Mouse (Mus musculus) forebrain, embryonic 12.5 days (tissue): Measurements from ENCODE around the gene Gm10959. TPM values are rescaled to one million over a fixed set of nuclear protein-coding genes. Genes with fewer than 3 reads are reported as not detected.

Source experiments
- ATAC-seq: fragments of 200-750 bp; cut with Nextera tagmentation; 2 replicates; pipeline ENCODE4 v1.8.0; 2017; ENCODE audit warnings: moderate TSS enrichment; ENCODE audit not compliant: low FRiP score
- H3K27ac ChIP-seq: fragments of 300-500 bp; sonication (generic); 2 replicates; pipeline ENCODE4 v1.5.1; 2016; ENCODE audit warnings: mild to moderate bottlenecking
- H3K27me3 ChIP-seq: fragments of 300-500 bp; sonication (generic); 2 replicates; pipeline ENCODE4 v1.6.1; 2016; ENCODE audit warnings: mild to moderate bottlenecking
- H3K36me3 ChIP-seq: fragments of 300-500 bp; sonication (generic); replicated peaks from 2 replicates; pipeline ENCODE4 v1.6.1; 2016; ENCODE audit warnings: mild to moderate bottlenecking
- H3K4me1 ChIP-seq: fragments of 300-500 bp; sonication (generic); 2 replicates; pipeline ENCODE4 v1.6.1; 2016
- H3K4me2 ChIP-seq: fragments of 300-500 bp; sonication (generic); 2 replicates; pipeline ENCODE4 v1.6.1; 2016; ENCODE audit warnings: mild to moderate bottlenecking, moderate library complexity
- H3K4me3 ChIP-seq: fragments of 300-500 bp; sonication (generic); replicated peaks from 2 replicates; pipeline ENCODE4 v1.5.1; 2016; ENCODE audit warnings: mild to moderate bottlenecking
- H3K9ac ChIP-seq: fragments of 300-500 bp; sonication (generic); 2 replicates; pipeline ENCODE4 v1.6.1; 2016; ENCODE audit warnings: mild to moderate bottlenecking
- H3K9me3 ChIP-seq: fragments of 300-500 bp; sonication (generic); 2 replicates; pipeline ENCODE4 v1.6.1; 2016
- WGBS: fragments of 180-500 bp; shearing (Covaris S2); methylation state at CpG from one replicate; pipeline ENCODE4 v1.1.7; 2016; 5-methylcytosine and 5-hydroxymethylcytosine counted together
- polyA plus RNA-seq: library from polyadenylated mRNA; unstranded; fragments of >200 nt; fragmentation: Nextera tagmentation; extraction: Ambion mirVana; gene quantifications from 2 replicates; pipeline ENCODE4 v1.2.1, GENCODE M21; 2016

Gm10959 gene
- polyA plus RNA-seq, 1 experiment from 2014 or later = not detected

GRCm38 (mm10) chr3:122878705-122879315 is 40.4 kb downstream of the Gm10959 start:
- 90% methylated on average over 8 of the region's 8 CpGs for WGBS
- no peak for ATAC-seq

GRCm38 (mm10) chr3:122877543-122877942 is 41.6 kb downstream of the Gm10959 start:
- H3K4me1 ChIP-seq = no peaks in the 10 kb centered on the region
- no peaks in the 10 kb centered on the region for H3K9me3 ChIP-seq
- H3K36me3 ChIP-seq = no peaks in the 10 kb centered on the region
- H3K9ac ChIP-seq = no peak overlapping the region
- no peak for ATAC-seq
- no peak overlapping the region for H3K27ac ChIP-seq
- H3K4me3 ChIP-seq = no peak overlapping the region
- WGBS = 92% methylated on average over 3 of the region's 3 CpGs
- H3K4me2 ChIP-seq = no peak overlapping the region
- no peaks in the 10 kb centered on the region for H3K27me3 ChIP-seq

More at GRCm38 (mm10) chr3:122878705-122879315, 40.4 kb downstream of the Gm10959 start:
- Histone ChIP-seq H3K27me3 (no peaks in the 10 kb centered on the region), H3K4me1 (no peaks in the 10 kb centered on the region), H3K9me3 (no peaks in the 10 kb centered on the region), H3K9ac (no peak overlapping the region), H3K27ac (no peak overlapping the region), H3K4me3 (no peak overlapping the region), H3K4me2 (no peak overlapping the region), H3K36me3 (no peaks in the 10 kb centered on the region)

GRCm38 (mm10) chr3:122876870-122877269 is 42.3 kb downstream of the Gm10959 start:
- no peak for ATAC-seq
- Histone ChIP-seq H3K9me3 (no peaks in the 10 kb centered on the region), H3K27me3 (no peaks in the 10 kb centered on the region), H3K4me1 (no peaks in the 10 kb centered on the region), H3K4me3 (no peak overlapping the region), H3K36me3 (no peaks in the 10 kb centered on the region), H3K27ac (no peak overlapping the region), H3K9ac (no peak overlapping the region), H3K4me2 (no peak overlapping the region)
- WGBS = 94% methylated on average over 2 of the region's 2 CpGs

- H3K9ac ChIP-seq = no peak overlapping the region
- H3K27ac ChIP-seq = no peak overlapping the region
- no peaks in the 10 kb centered on the region for H3K27me3 ChIP-seq
- H3K4me2 ChIP-seq = no peak overlapping the region
- no peak overlapping the region for H3K4me3 ChIP-seq
- no peaks in the 10 kb centered on the region for H3K9me3 ChIP-seq
- H3K4me1 ChIP-seq = no peaks in the 10 kb centered on the region
- no peak for ATAC-seq
- H3K36me3 ChIP-seq = no peaks in the 10 kb centered on the region
- 86% methylated on average over 1 of the region's 1 CpGs for WGBS
These were observed 47.6 kb downstream of the Gm10959 start for GRCm38 (mm10) chr3:122871596-122871995.

GRCm38 (mm10) chr3:122868270-122868669 is 50.9 kb downstream of the Gm10959 start:
- no peaks in the 10 kb centered on the region for H3K36me3 ChIP-seq
- H3K9me3 ChIP-seq = no peaks in the 10 kb centered on the region
- no peak for ATAC-seq
- H3K4me3 ChIP-seq = no peak overlapping the region
- H3K4me2 ChIP-seq = no peak overlapping the region
- H3K9ac ChIP-seq = no peak overlapping the region
- H3K27me3 ChIP-seq = no peaks in the 10 kb centered on the region
- no peaks in the 10 kb centered on the region for H3K4me1 ChIP-seq
- WGBS = 100% methylated on average over 1 of the region's 1 CpGs
- H3K27ac ChIP-seq = no peak overlapping the region

GRCm38 (mm10) chr3:122865092-122865491 is 54.1 kb downstream of the Gm10959 start:
- Histone ChIP-seq H3K4me3 (no peak overlapping the region), H3K27ac (no peak overlapping the region), H3K27me3 (no peaks in the 10 kb centered on the region), H3K9ac (no peak overlapping the region), H3K9me3 (no peaks in the 10 kb centered on the region), H3K36me3 (no peaks in the 10 kb centered on the region), H3K4me2 (no peak overlapping the region), H3K4me1 (no peaks in the 10 kb centered on the region)
- ATAC-seq = no peak
- WGBS = 88% methylated on average over 4 of the region's 4 CpGs

Other genes starting within 250 kb of the Gm10959 start
- 4.3 and 4.4 TPM in 2 replicates for gene Pde5a, start 190.4 kb downstream of the Gm10959 start, polyA plus RNA-seq
- not detected in 2 replicates for gene Fabp2, start 24.3 kb downstream of the Gm10959 start, polyA plus RNA-seq
- gene 1810037I17Rik, start 4.8 kb upstream of the Gm10959 start, polyA plus RNA-seq = 105 and 108 TPM in 2 replicates
- gene Usp53, start 65.2 kb upstream of the Gm10959 start, polyA plus RNA-seq = 6.2 and 6.5 TPM in 2 replicates
- gene Myoz2, start 115.7 kb upstream of the Gm10959 start, polyA plus RNA-seq = not detected in 2 replicates